Mouse (Mus musculus) lung, postnatal 10 days (tissue): ENCODE measurements around the gene Actg2.
"Not testable (repeated sequence)": the region's sequence is repeated elsewhere in the genome, so short reads cannot be mapped to it uniquely, and the experiment has no call there.

Experiments used
- DNase-seq: peaks from one replicate; pipeline ENCODE4 v3.0.0; 2021

The Actg2 gene

DNA sequence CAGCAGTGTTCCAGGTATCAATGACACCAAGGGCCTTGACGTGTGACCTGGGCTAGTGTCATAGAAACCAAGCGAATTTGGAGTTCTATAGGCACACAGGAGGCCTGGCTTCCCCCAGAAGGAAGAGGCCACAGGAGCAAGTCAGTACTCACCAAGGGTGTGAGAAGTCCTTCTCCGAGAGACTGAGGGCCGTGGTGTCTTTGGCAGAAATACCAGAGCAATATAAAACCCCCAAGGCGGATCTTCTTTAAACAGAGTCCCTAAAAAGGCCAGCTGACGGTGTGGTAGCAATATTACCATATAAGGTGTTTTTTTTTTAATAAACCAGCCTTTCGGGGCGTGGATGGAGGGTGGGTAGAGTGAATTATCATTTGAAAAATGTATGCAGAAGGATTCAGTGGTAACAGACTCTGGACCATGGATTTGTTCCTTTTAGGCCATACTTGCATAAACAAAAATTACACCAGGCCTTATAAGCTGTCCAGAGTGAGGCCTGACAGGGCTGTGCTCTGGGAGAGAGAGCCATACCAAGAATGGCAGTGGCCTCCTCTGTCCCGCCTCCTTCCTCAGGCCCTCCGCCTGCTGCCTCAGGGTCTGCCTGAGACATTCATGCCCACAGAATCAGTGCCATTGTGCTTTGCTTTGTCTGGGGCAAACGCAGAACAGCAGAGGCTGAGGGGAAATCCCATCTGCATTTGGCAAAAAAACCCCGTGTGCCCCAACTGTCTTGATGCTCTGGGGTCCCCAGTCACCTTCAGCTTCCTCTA is at the start of gene Actg2:
TSS of gene Actg2 (minus strand) at position 238 of the 767 bp plus-strand sequence.
- peak; percentile 31 for DNase-seq

DNA sequence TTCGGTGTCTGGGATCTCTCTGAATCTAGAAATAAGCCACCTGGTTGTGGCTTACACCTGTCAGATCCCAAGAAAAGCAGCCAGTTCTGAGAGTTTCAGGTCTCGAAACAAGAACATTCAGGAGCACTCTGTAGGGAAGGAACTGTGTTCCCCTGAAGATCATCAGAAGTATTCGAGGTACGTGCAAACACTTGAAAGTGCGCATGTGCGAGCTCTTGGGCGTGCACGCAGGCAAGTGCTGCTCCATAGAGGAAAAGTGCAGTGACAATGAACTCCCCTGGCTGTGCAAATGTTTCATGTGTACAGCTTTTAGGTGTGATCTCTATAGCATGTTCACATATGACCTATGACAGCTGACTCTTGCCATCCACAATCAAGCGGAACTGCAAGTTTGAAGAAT is 49.3 kb upstream of the Actg2 start:
- not testable (repeated sequence) for DNase-seq

DNA sequence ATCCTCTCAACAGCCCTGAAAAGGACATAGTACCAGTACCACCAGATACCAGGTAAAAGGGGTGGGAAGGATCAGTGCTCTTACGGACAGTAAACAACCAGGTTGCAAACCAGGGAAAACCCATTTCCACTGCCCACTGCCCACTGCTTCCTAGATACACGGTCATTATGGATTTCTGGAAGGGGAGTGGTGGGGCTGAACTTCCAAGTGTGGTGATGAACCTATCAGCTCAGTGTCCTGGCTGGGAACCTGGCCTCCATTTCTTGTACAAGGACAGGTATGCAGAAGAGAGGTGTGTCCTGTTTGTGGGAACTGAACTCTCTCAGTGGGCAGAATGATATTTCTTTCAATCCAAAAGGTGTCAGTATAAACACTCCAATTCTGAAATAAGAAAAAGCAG is 47.5 kb upstream of the Actg2 start:
- no peak for DNase-seq

GRCm38 (mm10) chr6:83582938-83583270 is 46.8 kb upstream of the Actg2 start:
- peak; percentile 61 for DNase-seq

DNA sequence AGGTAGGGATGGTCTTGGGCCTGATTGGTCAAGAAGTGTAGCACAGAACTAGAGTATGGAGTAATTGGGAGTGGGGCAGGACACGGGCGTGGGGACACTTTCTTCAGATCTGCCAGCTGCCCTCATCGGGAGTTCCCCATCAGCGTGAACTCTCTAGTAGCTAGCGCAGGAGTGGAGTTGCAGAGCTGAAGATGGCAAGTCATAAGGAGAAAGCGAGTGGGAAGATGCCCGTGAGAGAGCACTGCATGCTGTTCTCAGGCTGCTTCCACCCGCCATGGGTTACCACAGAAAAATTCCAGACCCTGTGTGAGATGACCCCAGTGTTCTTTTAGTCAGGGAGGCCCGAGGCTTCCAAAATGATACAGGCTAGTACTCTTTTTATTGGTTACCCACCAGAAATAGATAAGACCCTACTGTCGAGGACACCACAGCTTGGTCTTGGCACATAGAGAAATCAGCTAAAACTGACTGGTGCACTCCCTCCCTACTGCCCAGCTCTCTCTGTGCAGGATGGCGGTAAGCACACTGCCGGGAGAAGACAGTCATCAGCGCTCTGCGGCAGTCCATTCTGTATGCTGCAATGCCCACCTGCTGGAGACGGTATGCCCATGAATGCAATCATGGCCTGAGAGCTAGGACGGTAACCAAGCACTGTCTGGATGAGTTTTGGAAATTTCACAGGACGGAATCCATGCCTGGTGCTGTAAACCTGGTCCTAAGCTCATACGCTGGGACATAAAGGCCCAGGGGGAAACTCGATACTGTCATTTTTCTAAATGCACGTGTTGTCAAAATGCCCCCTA is 46.3 kb upstream of the Actg2 start:
- DNase-seq = no peak

- DNase-seq = no peak
Measured at GRCm38 (mm10) chr6:83577534-83577933, 41.5 kb upstream of the Actg2 start.

- DNase-seq = no peak
Measured at GRCm38 (mm10) chr6:83575609-83576008, 39.5 kb upstream of the Actg2 start.

- DNase-seq = peak; percentile 33
Measured at GRCm38 (mm10) chr6:83572671-83573070, 36.6 kb upstream of the Actg2 start, which contains the start of gene Stambp. TSS of gene Stambp (minus strand) at chr6:83572729.

DNA sequence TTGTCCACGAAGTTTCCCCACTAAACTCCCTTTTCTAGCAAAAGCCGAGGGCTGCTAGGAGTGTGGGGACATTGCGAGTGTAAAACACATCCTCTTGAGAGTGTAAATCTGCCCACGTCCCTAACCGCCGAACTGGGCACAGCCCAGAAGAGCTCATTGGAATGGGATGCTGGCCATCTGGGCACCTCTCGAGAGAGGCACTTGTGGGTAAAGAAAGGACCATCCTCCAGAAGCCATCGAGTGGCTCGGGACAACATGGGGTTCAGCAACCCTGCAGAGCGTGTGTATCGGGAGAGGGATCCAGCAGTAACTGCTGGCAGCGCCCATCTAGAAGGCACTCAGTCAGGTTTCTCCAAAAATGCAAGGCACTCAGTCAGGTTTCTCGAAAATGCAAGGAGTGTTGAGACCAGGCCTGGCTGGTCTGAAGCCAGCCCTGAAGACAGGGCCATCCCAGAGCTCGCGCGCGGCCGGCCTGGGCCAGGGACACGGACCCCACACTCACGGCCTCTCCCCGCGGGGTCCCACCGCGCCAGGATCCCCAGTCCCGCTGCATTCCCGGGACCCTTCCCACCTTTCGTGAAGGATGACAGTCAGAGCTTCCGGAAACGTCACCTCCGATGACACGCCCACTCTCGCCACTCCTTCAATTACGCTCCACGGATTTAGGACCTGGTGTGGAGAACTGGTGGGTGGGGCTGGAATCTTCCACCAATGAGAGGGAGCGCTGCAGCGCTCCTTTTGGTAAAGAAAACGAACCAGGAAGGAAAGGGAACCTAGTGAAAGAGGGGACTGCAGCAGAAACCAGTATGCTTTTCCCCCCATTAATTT is 36.0 kb upstream of the Actg2 start:
- DNase-seq = peak; percentile 97

DNA sequence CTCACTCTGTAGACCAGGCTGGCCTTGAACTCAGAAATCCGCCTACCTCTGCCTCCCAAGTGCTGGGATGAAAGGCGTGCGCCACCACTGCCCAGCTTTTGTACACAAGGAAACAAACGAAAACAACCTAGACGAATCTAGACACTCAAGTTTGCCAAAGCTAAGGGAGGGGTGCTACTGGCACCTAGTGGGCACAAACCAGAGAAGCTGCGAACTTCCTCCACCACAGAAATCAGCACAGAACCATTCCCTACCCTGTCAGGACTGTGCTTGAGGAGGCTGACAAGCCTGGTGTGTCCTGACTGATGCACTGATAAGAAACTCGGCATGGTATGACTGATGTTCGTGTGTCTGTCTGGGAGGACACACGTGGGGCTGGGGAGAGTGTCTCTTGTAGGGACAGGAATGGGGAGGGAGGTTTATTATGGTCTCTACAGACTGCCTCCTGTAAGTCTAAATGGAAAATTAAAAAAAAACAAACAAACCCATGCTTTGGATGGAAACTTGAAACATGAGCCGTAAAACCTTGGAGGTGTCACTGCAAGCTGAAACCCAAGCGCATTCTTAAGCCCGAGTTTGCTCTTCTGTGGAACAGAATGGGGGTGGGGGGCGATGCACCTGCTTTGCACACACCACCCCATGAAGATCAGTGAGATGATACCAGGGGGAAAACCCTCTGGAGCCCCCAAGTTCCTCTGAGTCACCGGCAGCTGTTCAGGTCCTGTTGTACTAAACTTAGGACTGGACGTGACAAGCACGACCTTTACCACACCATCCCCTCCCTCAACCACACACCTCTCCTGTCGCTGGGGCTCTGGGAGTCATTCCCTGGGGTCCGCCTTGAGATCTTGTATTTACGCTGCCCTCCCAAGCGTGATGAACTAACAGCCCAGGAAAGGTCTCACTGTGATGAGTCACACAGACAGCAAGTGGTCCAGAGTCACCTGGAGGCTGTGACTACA is 33.1 kb upstream of the Actg2 start:
- DNase-seq = no peak

- DNase-seq = no peak
Measured at GRCm38 (mm10) chr6:83555972-83556371, 19.9 kb upstream of the Actg2 start.

DNA sequence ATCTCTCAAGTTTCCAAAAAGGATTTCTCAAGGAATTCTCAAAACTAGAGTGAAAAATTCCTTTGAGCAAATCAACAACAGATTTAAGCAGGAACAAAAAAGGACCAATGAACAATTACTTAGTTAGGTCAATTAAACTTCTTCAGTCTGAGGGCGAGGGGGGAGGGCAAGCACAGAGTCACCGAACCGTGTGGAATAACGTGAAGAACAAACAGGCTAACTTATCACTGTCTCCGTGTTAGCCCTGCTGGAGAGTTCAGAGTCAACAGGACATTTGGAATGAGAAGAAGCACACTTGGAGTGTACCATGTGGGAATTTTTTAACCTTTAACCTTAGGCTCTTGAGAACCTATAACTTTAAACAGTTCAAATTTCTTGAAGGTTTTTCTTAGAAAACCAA is 12.3 kb upstream of the Actg2 start:
- DNase-seq = no peak

DNA sequence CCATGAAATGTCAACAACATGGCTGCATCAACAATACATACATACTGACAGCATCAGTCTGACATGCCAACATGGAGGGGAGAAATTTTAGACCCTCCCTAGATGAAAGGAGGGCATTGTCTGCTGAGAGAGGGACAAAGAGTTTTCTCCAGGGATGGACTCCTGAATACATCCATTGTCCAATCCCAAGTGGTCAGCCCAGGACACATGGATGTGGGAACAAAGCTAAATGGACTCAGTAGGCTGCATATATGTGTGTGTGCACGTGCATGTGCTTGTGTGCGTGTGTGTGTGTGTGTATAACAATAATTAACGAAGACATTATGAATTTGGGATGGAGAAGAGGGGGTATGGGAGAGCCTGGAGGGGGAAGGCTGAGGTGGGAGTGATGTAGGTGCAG is 9.7 kb upstream of the Actg2 start:
- no peak for DNase-seq

DNA sequence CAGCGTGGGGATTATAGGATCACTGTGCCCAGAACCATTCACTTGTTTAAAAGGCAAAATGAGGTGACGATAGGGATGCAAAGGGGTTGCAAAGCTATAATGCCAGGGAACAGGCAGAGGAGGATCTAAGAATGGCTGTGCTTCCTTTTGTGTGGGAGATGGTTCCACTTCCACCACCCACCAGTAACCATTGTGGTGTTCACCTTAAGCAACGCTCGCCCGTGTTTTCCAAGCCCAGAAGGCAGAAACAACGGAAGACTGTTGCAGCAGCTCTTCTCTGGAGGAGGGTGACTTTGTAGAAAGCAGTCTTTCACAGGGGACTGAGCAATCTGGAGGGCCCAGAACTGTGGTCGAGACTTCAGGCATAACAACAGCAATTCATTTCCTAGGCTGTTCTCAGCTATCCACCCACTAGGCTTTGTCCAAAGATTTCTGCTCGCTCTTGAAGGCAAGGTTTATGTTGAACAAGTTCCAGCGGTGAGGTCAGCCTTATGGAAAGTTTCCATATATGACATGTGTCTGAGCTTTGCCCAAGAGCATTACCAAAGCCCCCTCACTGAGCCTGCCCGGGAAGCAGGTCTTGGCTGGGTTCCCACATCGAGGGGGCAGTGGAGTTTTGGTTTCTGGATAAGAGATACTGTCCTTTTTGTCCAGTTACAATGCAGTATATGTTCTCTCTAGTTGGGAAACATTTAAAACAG is 5.8 kb upstream of the Actg2 start:
- DNase-seq = peak; percentile 85

- DNase-seq = peak; percentile 77
Measured at GRCm38 (mm10) chr6:83540017-83540416, 4.0 kb upstream of the Actg2 start.

DNA sequence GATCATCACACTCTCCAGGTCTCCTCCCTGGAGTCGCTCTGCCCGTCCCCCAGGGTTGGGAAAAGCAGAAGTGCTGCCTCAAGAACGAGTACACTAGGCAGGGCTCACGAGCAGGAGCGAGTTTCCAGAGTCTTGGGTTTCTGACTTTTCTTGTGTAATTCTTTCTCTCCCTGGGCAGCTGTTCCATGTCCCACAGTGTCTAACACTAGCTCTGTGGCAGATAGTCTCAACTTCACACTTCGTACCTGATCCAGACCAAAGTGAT is 662 bp upstream of the Actg2 start:
- DNase-seq = peak; percentile 11

DNA sequence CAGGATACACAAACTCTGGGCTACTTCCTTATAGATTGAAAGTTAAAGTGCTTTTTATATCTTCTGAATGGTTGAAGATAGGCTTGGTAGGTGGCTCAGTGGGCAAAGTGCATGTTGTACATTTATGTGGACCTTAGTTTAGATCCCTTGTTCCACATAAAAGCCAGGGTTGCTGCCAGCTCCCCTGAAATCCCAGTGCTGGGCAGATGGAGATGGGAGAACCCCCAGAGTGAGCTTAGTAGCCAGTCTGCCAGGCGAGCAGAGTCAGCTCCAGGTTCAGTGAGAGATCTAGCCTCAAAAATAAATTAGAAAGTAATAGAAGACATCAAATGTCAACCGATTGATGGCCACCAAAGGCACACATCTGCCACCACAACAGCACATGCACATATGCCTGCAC is 3.5 kb downstream of the Actg2 start:
- DNase-seq = no peak

DNA sequence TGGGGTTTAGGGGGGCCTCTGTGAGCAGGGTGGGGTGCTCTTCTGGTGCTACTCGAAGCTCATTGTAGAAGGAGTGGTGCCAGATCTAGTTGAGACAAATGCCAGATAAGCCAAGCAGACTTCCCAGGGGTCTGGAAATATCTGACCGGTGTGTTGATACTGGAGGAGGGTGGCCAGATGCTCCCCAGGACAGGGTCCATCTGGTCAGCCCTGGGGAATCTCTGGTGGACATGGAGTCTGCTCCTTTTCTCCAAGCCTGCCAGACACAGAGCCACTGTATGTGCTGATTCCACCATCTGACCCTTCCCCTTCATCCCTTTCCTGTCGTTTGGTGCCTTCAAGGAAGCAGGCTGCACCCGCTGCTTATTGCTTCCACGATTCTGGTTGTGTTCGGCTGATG is 12.9 kb downstream of the Actg2 start:
- DNase-seq = no peak

DNA sequence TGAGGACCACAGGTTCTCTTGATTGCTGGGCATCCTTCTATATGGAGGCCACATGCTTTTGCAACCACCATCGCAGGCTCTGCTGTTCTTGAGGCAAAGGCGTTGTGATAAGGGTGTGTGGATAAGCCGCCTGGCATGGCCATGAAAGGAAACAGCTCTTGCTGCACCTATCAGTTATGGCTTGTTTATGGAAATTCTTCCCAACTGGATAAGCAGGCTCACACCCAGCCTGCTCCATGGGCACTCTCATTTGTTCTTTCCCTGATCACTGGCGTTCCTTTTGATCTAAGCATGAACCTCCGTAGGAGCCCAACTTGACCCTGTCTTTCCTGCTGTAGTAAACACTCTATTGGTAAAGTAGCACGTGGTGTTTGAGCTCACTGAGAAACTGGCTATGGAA is 14.3 kb downstream of the Actg2 start:
- no peak for DNase-seq

DNA sequence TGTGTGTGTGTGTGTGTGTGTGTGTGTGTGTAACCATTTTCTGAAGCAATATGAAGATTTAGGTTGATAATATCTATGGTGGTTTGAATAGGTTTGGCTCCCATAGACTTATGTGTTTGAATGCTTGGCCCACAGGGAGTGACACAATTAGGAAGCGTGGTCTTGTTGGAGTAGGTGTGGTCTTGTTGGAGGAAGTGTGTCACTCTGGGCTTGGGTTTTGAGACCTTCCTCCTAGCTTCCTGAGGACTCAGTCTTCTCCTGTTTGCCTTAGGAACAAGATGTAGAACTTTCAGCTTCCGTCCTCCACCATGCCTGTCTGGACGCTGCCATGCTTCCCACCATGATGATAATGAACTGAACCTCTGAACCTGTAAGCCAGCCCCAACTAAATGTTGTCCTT is 17.4 kb downstream of the Actg2 start:
- no peak for DNase-seq

DNA sequence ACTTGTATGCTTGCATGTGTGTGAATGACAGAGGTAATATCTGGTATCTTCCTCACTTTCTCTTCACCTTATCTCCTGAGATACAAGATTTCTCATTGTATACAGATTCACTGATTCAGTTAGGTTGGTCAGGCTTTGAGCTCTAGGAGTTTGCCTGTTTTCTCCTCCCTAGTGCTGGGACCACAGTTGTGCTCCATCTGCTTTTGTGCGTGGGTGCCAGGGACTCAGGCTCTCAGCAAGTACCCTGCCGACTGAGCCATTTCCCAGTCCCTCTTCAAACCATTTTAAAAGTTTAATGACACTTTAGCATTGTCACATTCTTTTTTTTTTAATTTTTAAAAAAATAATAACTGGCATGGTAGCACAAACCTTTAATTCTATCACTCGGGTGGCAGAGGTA is 20.9 kb downstream of the Actg2 start:
- no peak for DNase-seq

DNA sequence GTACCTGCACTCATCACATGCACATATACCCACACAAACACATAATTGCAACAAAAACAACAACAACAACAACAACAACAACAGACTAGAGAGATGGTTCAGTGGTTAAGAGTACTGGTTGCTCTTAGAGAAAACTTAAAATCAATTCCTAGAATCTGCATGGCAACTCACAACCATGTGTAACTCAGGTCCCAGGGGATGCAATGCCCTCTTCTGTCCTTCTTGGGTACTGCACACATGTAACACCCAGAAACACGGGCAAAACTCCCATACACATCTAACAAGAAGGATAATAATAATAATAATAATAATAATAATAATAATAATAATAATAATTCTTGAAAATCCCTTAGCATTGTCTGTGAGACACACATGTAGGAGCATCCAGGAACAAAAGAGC is 23.6 kb downstream of the Actg2 start:
- DNase-seq = peak; percentile 79
